Mouse (Mus musculus): ENCODE results near the gene Pard3. TPM values are rescaled to one million over a fixed set of nuclear protein-coding genes. Genes with fewer than 3 reads are reported as not detected.
A peak's percentile ranks its signal among the peaks of the same experiment; 100 is the strongest.

The Pard3 gene
- total RNA-seq, 2 experiments from 2014 or later, result 28.8 to 31.5 TPM

DNA sequence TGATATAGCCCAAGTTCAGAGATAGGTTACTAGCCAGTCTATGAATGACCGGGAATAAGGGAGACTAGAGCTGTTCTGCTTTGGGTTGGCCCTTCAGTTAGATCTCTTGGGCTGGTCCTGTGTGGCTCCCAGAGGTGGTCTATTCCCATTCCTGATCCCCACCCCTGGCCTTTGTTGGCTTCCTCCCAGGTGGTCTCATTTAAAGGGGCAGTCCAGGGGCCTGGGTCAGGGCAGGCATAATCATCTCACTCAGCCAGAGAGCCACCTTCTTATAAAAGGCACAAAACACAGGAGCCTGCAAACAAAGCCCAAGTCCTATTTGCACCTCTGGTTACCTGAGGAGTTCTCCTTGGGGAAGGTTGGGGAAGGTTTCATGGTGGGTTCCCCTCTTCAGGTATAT is 447.6 kb downstream of the Pard3 start:
- intact Hi-C loops (cut with DNase I), result no loop called here
- DNase-seq, result no peak

DNA sequence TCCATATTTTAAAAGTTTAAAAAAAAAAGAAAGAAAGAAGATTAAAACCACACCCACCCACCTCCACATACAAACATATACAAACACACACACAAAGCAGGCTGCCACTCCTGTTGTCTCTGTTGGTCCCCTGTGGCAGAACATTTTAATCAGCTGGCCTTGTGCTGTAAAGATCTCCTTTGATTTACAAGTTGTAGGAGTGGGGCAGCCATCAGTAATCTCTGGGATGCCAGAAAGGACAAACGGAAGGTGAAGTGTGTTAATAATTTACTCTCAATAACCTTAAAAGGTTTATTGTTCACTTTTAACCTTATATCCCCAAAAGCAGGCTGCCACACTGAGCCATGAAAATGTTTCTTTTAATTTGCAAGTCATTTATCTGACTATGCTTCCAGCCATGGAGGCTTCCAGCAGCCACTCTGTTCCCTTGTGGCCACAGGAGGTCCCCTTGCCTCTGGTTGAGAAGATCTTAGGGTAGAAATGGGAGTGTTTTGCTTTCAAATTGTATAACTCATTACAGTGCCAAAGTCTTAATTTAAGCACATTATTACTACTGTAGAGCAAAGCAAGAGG is 448.4 kb downstream of the Pard3 start:
- intact Hi-C loops (cut with DNase I), result no loop called here
- no peak for DNase-seq

DNA sequence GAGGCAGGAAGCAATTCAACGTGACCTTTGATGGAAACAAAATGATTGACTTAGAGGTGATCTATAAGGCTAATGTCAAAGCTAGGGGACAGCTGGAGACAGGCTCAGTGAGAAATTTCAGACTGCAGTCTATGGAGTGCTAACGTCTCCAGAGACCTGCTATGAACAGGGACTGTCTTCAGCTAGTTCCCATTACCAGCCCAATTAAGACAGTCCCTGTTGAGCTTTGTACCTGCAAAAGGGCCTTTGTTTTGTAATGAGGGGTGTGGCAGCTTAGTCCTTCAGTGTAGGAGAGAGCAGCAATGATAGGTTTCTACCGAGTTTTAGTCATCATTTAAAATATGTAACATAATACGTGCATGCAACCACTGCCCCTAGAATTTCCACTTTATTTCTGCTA is 448.9 kb downstream of the Pard3 start:
- intact Hi-C loops (cut with DNase I), result no loop called here
- no peak for DNase-seq

DNA sequence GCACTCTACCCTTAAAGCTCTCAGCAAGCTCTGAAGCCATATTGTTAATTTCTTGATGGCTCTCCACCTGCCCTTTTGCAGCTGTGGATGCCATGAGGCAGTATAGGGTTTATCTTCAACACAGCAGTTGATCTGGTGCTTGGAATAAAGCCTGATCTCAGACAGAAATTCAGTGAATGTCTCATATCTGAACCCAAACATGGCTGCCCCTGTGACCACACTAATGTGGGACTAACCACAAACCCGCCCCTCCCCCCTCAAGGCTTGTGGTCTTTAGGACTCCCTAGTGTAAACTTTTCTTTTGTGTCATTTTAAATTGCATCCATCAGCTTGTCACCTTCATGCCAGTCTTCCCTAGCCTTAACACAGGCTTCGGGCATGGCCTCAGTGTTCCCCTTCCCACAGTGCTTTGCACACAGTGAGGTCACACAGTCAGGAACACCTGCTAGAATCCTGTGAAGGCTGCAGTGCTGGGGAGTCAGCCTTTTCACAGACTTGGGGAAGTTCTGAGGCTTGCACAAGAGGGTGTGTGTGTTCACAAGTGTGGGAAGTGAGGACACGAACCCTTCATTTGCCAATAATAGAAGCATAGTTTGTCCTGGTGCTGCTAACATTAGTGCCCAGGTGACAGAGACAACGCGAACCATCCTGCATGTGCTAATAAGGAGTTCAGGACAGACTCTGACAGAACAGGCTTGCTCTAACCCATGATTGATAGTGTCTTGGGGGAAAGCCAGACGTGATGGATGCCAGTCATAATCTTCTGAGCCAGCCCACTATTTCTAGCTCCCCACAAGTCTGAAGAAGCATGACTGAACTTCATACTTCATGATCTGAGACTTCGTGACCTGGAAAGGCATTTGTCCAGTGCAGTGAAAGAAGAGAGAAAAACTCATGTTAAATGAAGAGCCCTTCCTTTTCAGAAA is 451.4 kb downstream of the Pard3 start:
- intact Hi-C loops (cut with DNase I), result no loop called here

DNA sequence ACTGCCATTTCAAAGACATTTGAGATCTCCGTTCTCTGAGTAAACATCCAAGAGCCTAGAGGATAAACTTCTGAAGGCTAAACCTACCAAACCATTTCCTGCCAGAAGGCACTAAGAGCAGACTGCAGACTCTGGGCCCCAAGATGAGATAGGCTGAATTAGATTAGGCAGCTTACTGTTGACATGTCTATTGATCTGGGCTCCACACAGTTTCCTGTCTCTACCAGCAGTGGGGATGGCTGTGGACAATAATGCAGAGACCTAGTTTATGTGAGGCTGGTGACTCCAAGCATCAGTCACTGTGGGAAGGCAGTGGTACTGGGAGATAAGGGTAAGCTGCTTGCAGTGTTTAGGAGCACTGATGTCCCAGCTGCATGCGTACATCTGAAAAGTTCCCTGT is 452.4 kb downstream of the Pard3 start:
- no peak for DNase-seq
- intact Hi-C loops (cut with DNase I), result no loop called here

More for the DNA sequence above, 451.4 kb downstream of the Pard3 start:
- no peak for DNase-seq

DNA sequence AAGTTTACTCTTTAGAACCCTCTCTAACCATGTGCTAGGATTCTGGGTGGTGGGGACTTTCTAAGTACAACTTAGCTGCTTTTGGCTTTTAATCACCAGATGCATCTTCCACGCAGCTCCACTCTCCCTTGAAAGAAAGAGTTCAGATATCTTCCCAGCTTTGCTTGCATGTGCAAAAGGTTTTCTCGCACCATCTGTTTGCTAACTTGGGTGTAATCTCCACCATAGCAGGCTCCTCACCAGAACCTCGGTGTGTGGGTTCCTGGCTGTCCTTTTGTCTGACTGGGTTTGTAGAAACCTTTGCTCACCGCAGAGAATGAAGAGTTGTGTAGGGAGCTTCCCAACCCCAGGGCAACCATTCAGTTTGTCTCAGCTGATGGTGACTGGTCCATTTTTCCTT is 462.0 kb downstream of the Pard3 start:
- DNase-seq, result no peak
- intact Hi-C loops (cut with DNase I), result no loop called here

DNA sequence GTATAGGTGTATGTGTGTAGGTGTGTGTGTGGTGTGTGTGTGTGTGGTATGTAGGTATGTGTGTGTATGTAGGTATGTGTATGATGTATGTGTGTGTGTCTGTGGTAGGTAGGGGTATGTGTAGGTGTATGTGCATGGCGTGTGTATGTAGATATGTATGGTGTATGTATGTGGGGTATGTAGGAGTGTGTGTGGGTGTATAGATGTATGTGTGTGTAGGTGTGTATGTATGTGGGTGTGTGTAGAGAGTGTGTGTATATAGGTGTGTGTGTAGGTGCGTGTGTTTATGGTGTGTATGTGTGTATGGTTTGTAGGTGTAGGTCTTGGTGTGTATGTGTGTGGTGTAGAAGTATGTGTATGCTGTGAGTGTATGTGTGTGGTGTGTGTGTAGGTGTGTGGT is 464.6 kb downstream of the Pard3 start:
- no peak for DNase-seq
- intact Hi-C loops (cut with DNase I), result no loop called here

DNA sequence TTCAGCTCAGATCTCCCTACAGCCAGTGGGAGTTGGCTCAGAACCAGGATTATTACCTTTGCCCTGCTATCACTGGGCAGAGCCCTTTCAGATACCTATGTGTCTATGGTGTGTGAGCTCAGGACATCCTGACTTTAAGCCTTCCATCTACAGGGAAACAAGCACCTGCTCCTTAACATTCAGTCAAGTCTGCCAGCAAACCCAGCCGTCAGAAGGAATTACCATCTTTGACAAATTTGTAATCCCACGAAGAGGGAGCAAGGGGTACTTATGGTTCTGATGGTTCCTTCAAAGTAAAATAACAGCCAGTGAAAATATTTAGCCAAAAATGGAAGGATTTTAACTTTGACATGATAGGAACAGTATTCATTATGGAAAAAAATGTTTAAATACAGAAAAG is 466.1 kb downstream of the Pard3 start:
- intact Hi-C loops (cut with DNase I), result no loop called here
- DNase-seq, result no peak

DNA sequence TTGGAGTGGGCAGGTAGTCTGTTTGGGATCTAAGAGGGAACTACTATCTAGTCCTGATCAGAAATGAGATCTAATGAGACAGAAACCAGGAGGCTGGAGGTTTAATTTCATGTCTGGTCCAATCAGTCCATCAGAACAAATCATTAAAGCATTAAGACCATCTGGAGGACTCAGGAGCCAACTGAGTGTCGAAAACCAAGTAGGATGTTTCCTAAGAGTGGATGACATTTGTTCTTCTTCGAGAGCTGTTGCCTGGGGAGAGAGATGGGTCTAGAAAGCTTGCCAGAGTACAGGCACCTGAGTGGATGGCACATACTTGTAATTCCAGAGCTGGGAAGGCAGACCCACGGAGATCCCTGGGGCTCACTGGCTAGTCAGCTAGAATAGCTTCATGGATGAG is 468.2 kb downstream of the Pard3 start:
- no peak for DNase-seq
- intact Hi-C loops (cut with DNase I), result no loop called here

DNA sequence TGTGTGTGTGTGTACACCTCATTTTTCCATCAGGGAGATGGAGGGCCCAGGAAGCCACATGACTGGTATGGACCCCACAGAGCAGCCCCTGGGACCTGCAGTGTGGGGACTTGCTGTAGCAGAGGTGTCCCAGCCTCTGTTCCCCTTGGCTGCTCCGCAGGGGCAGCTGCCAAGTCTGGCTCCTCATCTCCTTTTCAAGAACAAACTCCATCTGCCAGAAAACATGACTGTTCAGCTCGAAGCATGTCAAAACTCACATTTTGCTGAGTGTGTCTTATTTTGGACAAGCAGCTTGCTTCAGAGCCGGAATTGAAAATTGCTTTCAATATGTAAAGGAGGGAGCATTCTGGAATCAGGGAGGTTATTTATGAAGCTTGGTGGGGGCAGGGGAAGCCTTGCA is 471.1 kb downstream of the Pard3 start:
- peak in 1 of 2 experiments; percentile 10 for DNase-seq
- intact Hi-C loops (cut with DNase I), result no loop called here

DNA sequence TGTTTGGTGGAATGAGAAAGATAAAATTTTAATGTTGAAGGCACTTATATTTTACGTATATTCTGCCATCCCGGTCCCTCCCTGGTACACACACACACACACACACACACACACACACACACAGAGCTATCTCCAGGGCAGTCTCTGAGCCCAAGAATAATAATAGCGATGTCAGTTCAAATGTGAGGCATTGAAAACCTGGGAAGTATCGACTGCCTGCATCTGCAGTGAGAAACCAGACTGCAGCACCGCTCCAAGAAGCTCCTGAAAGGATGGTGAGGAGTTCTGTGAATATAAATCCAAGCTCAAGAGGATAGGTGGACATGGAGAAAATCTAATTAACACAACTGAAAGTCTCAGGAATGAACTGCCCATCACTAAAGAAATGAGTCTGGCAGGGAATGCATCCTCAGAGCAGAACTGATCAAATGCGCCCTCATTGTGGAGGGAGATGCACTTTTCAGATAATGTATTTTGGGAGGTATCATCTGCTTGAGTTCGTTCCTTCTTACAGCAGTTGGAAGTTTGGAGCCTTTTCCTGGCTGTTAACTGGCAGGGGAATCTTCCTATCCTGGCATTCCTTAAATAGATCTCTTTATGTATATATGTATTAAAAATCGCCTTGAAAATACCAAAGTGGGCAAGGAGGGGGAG is 471.6 kb downstream of the Pard3 start:
- no peak for DNase-seq

DNA sequence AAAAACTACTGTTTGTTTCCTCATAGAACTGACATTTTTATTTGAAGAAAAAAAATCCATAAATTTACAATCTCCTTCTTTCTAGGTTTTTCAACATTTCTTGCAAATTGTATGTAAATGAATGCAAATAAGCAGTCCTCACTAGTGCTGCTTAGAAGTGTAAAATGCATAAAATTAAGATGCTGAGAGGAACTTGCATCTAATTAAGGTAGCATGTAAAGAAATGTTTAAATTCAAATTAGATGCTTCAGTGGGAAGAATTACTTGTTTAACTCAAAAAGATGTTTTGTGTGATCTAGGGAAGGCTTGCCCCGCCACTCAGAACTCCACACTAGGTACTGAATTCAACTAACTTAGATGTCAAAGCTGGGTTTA is 472.1 kb downstream of the Pard3 start:
- intact Hi-C loops (cut with DNase I), result no loop called here
- DNase-seq, result no peak

More for the DNA sequence above, 471.6 kb downstream of the Pard3 start:
- intact Hi-C loops (cut with DNase I), result no loop called here

DNA sequence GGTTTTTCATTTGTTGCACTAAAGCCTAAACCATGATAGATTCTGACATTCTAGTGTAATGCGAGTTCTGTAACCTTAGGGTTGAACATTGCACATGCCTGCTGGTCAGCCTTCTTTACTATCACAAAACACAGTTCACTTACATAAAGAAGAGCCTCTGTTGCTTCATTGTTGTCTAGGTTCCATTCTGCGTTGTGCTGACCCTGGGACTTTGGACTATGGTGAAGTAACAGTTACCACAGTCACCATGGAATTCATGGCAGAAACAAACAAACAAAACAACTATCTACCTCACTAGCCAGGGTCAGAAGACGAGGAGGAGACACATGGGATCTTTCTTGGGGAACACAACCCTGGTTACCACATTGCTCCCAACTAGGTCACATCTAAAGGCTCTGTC is 476.1 kb downstream of the Pard3 start:
- no peak for DNase-seq
- intact Hi-C loops (cut with DNase I), result no loop called here

DNA sequence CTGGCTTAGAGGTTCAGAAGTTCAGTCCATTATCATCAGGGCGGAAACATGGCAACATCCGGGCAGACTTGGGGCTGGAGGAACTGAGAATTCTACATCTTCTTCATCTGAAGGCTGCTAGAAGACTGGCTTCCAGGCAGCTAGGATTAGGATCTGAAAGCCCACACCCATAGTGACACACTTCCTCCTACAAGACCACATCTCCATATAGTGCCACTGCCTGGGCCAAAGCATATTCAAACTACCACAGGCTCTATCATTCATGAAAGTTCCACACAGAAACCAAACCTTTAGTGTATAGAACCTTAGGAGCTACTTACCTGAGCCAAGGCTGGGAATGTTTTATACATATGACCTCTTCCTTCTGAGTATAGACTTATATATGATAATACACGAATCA is 476.6 kb downstream of the Pard3 start:
- intact Hi-C loops (cut with DNase I), result no loop called here
- no peak for DNase-seq

DNA sequence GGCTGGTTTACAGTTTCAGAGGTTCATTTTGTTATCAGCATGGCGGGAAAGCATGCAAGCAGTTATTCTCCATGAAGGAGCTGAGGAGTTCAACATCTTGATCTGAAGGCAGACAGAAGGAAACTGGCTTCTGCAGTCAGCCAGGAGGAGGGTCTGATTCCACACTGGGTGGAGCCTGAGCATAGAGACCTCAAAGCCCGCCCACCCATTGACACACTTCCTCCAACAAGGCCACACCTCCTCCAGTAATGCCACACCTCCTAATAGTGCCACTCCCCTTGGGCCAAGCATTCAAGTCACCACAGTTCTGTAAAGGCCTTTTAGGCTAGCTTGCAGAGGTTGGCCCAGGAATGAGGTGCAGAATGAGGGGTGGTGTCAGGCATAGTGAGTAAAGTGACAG is 478.5 kb downstream of the Pard3 start:
- DNase-seq, result no peak
- intact Hi-C loops (cut with DNase I), result no loop called here

DNA sequence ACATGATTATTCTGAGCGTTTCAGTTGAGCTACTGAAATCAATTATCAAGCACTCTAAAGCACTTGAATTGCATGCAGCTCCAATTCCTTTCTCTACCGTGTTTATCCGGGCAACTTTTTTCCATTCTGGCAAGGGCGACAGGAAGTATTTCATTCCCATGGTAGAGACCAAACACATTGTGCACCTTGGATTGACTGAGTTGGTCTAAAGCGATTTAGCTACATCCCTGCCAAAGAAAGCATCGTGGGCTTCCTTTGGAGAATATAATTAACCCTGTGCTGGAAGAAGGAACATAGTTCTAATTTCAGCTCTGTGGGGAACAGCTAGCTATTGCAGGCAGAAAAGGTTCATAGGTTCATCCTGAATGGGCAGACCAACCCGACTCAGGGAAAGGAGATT is 480.0 kb downstream of the Pard3 start:
- DNase-seq, result peak; percentile 14 to 44
- intact Hi-C loops (cut with DNase I), result no loop called here

DNA sequence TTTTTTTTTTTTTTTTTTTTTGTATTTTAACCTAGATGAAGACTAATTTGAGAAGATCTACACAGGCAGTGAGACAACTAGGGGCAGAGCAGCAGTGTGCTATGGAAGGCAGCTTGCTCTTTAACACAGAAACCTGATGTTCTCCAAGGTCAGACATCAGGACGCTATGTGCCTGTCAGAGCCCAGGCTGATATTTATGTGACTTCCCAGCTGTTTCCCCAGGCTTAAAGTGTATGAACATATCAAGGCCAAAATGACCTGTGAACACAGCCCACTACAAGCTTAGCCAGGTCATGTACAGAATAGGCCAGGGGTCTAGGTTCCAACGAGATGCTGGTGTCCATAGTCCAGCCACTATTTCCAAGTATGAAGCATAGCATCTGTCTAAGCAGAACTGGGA is 482.5 kb downstream of the Pard3 start:
- intact Hi-C loops (cut with DNase I), result no loop called here
- no peak for DNase-seq

DNA sequence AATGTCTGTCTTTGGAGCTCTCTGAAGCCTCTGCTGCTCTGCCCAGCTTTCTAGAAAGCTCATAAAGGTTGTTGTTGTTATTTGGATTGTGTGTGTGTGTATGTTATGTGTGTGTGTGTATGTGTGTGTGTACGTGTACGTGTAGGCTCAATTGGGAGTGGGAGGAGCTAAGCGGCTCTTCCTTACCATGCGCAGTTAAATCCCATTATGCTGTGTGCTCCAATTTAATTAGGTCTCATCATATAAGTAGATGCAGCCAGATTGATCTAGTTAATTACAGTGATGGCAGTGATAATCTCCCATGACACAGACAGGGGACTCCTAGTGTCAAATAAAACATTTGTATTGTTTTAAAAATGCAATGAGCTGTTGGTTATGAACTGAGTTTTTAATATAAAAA is 487.2 kb downstream of the Pard3 start:
- DNase-seq, result no peak
- intact Hi-C loops (cut with DNase I), result loop anchor here (5.0 kb wide), 1 partner anchor 64 kb away; no protein-coding TSS in a partner anchor

DNA sequence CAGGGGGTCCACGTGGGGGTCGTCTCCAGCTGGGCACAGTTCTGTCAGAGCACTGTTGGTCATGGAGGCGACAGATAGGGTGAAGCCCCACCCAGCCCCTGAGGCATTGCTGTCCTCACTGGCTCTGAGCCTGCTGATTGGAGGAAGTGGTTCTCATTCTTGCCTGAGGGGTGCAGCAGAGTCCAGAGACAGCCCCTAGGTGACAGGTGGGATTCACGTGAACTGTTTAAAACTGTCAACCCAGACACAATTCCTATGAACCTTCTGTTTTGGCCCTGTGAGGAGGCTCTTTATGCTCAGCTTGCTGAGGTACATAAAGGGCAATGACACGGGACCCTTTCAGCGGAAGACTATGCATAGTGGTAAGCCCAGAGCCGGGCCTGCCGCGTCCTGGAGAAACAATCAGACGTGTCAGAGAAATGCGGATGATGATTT is 488.5 kb downstream of the Pard3 start:
- no peak for DNase-seq
- intact Hi-C loops (cut with DNase I), result loop anchor here (5.0 kb wide), 1 partner anchor 65 kb away; no protein-coding TSS in a partner anchor

DNA sequence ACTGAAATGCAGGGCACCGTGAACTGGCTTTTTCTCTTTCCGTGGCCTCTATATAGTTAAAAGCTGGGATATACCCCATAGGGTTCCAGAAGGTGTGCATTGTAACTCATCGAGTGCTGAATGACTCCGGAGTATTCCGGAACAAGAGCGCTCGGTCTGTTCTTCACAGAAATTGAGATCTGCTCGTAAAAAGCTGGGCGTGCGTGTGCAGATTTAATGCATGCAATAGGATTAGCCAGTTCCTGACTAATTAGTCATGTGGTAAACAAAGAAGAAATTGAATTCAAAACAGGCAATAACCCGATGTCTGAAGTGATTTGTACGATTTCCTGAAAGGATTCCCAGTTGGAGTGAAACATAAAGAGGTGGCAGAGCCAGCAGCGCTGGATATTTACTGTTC is 489.1 kb downstream of the Pard3 start:
- DNase-seq, result no peak
- intact Hi-C loops (cut with DNase I), result loop anchor here (5.0 kb wide), 1 partner anchor 66 kb away; no protein-coding TSS in a partner anchor

DNA sequence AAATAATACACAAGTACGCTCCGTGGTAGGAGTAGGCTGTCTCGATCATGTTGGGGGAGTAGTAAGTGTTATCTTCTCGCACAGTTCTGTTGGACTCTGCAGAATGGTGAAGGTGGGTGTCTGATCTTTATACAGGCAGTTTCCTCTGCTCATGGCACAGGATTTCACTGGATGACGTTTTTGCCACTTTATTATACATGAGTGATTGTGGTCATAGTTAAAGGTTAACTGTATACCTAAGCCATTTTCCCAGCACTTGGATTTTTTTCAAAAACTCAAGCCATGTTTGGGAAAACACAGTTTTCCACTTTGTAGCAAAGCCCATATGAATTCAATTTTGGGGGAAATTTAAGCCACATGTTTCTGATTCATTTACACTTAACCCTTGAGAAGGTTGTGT is 489.9 kb downstream of the Pard3 start:
- intact Hi-C loops (cut with DNase I), result loop anchor here (5.0 kb wide), 1 partner anchor 66 kb away; no protein-coding TSS in a partner anchor

More for the DNA sequence above, 489.9 kb downstream of the Pard3 start:
- no peak for DNase-seq

Measured in heart, postnatal 14 days (tissue).